Mouse (Mus musculus) ovary, postnatal 36 days (tissue): ENCODE data around the gene Slc38a3.

Source experiments
- DNase-seq: peaks from one replicate; pipeline ENCODE4 v3.0.0; 2022; ENCODE audit warnings: low spot score, mixed read lengths

The Slc38a3 gene

GRCm38 (mm10) chr9:107634406-107635278, 34.7 kb downstream of the Slc38a3 start:
- DNase-seq, result no peak

- peak; percentile 43 for DNase-seq
Observed at GRCm38 (mm10) chr9:107633661-107634405, 35.5 kb downstream of the Slc38a3 start.

- DNase-seq, result peak; percentile 83
Observed at GRCm38 (mm10) chr9:107633091-107633660, 36.2 kb downstream of the Slc38a3 start.

- no peak for DNase-seq
Observed at GRCm38 (mm10) chr9:107632478-107632877, 36.9 kb downstream of the Slc38a3 start.

GRCm38 (mm10) chr9:107631861-107632260, 37.5 kb downstream of the Slc38a3 start:
- DNase-seq, result no peak

- DNase-seq, result no peak
Observed at GRCm38 (mm10) chr9:107631311-107631826, 38.0 kb downstream of the Slc38a3 start.

GRCm38 (mm10) chr9:107630576-107630975, 38.8 kb downstream of the Slc38a3 start:
- DNase-seq, result no peak

- no peak for DNase-seq
Observed at GRCm38 (mm10) chr9:107629901-107630425, 39.4 kb downstream of the Slc38a3 start.

- no peak for DNase-seq
Observed at GRCm38 (mm10) chr9:107629411-107629730, 40.0 kb downstream of the Slc38a3 start.

GRCm38 (mm10) chr9:107628721-107629410, 40.5 kb downstream of the Slc38a3 start:
- DNase-seq, result no peak

- DNase-seq, result no peak
Observed at GRCm38 (mm10) chr9:107627387-107628255, 41.7 kb downstream of the Slc38a3 start.

GRCm38 (mm10) chr9:107626844-107627277, 42.5 kb downstream of the Slc38a3 start:
- peak; percentile 79 for DNase-seq

- no peak for DNase-seq
Observed at GRCm38 (mm10) chr9:107626158-107626843, 43.0 kb downstream of the Slc38a3 start.

- no peak for DNase-seq
Observed at GRCm38 (mm10) chr9:107625351-107626128, 43.8 kb downstream of the Slc38a3 start.

GRCm38 (mm10) chr9:107624951-107625350, 44.4 kb downstream of the Slc38a3 start:
- DNase-seq, result no peak

- DNase-seq, result no peak
Observed at GRCm38 (mm10) chr9:107624539-107624938, 44.8 kb downstream of the Slc38a3 start.

GRCm38 (mm10) chr9:107620954-107621353, 48.4 kb downstream of the Slc38a3 start:
- DNase-seq, result no peak

GRCm38 (mm10) chr9:107619546-107619879, 49.8 kb downstream of the Slc38a3 start:
- no peak for DNase-seq

- no peak for DNase-seq
Observed at GRCm38 (mm10) chr9:107618778-107619545, 50.4 kb downstream of the Slc38a3 start.
